Mouse (Mus musculus) forebrain, embryonic 13.5 days (tissue): ENCODE data around the gene Cadm1. TPM values are rescaled to one million over a fixed set of nuclear protein-coding genes. Genes with fewer than 3 reads are reported as not detected.

Source experiments
- ATAC-seq: fragments of 200-750 bp; cut with Nextera tagmentation; 2 replicates; pipeline ENCODE4 v1.8.0; 2017
- H3K27ac ChIP-seq: fragments of 300-500 bp; sonication (generic); 2 replicates; pipeline ENCODE4 v1.5.1; 2015; ENCODE audit warnings: inconsistent platforms, mild to moderate bottlenecking, moderate library complexity
- H3K27me3 ChIP-seq: fragments of 300-500 bp; sonication (generic); 2 replicates; pipeline ENCODE4 v1.6.1; 2015; ENCODE audit warnings: mild to moderate bottlenecking, inconsistent platforms
- H3K36me3 ChIP-seq: fragments of 300-500 bp; sonication (generic); 2 replicates; pipeline ENCODE4 v1.6.1; 2015; ENCODE audit warnings: mild to moderate bottlenecking, inconsistent platforms; ENCODE audit not compliant: poor library complexity, severe bottlenecking
- H3K4me1 ChIP-seq: fragments of 300-500 bp; sonication (generic); 2 replicates; pipeline ENCODE4 v1.6.1; 2015; ENCODE audit warnings: inconsistent platforms
- H3K4me2 ChIP-seq: fragments of 300-500 bp; sonication (generic); 2 replicates; pipeline ENCODE4 v1.6.1; 2015; ENCODE audit warnings: inconsistent platforms, mild to moderate bottlenecking, moderate library complexity
- H3K4me3 ChIP-seq: fragments of 300-500 bp; sonication (generic); 2 replicates; pipeline ENCODE4 v1.5.1; 2015; ENCODE audit warnings: mild to moderate bottlenecking, inconsistent platforms
- H3K9ac ChIP-seq: fragments of 300-500 bp; sonication (generic); 2 replicates; pipeline ENCODE4 v1.6.1; 2015; ENCODE audit warnings: mild to moderate bottlenecking, inconsistent platforms
- H3K9me3 ChIP-seq: fragments of 300-500 bp; sonication (generic); replicated peaks from 2 replicates; pipeline ENCODE4 v1.6.1; 2016; ENCODE audit warnings: inconsistent platforms
- WGBS: fragments of 180-500 bp; shearing (Covaris S2); methylation state at CpG from one replicate; pipeline ENCODE4 v1.1.7; 2015; 5-methylcytosine and 5-hydroxymethylcytosine counted together
- polyA plus RNA-seq: library from polyadenylated mRNA; unstranded; fragments of >200 nt; fragmentation: Nextera tagmentation; extraction: Ambion mirVana; gene quantifications from 2 replicates; pipeline ENCODE4 v1.2.1, GENCODE M21; 2015

Cadm1 gene
- 140 TPM in 2 replicates for polyA plus RNA-seq

DNA sequence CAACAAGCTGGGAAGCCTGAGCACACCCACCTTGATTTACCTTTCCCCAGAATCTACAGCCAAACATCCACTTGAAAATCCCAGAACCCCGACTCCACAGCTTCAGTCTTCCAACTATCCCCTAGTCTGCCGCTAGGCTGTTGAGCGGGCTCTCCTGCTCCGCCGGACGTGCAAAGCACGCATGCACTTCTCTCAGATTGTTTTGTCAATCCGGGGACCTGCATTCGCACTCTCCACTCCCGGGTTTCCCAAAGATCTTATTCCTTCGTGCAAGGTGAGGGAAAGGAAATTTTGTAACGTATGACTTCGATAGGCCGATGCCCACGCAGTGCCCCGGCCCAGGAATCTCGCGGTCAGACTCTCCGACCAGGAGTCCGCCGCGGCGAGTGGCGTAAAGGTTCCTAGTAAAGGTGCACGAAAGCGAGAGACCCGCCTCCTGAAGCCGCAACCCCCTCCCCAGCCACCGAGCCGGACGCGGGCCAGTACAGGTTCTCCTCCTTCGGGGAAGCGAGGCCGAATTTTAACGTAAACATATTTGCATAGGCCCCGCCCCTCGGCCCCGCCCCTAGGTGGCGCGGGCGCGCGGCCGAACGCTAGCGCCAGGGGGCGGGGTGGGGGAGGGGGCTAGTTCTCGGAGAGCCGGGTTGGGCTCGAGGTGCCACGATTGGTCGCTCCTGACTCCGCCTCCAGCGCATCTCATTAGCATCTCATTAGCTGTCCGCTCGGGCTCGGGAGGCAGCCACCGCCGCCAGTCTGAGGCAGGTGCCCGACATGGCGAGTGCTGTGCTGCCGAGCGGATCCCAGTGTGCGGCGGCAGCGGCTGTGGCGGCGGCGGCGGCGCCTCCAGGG is at the start of gene Cadm1:
Gene Cadm1, plus strand, starts transcription at position 572 of the 849 bp plus-strand sequence.
- Histone ChIP-seq H3K36me3 (no peaks in the 10 kb centered on the region), H3K9me3 (no peaks in the 10 kb centered on the region), H3K4me2 (peak within 1 kb of the TSS; percentile 97), H3K4me1 (peaks cover 35% of the 10 kb centered on the region), H3K27me3 (no peaks in the 10 kb centered on the region), H3K4me3 (peak within 1 kb of the TSS; percentile 89), H3K9ac (peak within 1 kb of the TSS; percentile 97), H3K27ac (peak within 1 kb of the TSS; percentile 91)
- WGBS, result under 1% methylated on average over 62 of the region's 72 CpGs
- ATAC-seq, result peak; percentile 95

DNA sequence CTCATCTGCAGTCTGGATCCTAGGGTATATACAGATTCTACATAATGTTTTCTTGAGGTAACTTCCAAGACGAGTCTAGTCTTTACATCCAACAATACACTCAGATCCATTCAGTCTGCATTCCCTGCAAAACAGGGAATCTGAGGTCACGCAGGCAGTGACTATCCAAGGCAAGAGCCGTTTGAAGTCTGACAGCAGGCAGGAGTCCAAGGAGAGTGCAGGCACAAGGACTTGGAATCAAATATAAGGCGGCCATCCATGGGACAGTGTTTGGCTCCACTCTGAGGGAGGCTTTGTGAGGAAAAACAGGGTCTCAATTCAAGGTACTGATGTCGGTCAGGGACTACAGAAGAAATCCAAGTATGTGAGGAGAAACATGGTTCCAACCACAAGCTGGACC is 45.5 kb upstream of the Cadm1 start:
- Histone ChIP-seq H3K4me2 (no peak overlapping the region), H3K4me1 (no peaks in the 10 kb centered on the region), H3K9ac (no peak overlapping the region), H3K27ac (no peak overlapping the region), H3K36me3 (no peaks in the 10 kb centered on the region), H3K4me3 (no peak overlapping the region), H3K9me3 (no peaks in the 10 kb centered on the region), H3K27me3 (no peaks in the 10 kb centered on the region)
- ATAC-seq, result no peak
- 86% methylated on average over 5 of the region's 5 CpGs for WGBS

DNA sequence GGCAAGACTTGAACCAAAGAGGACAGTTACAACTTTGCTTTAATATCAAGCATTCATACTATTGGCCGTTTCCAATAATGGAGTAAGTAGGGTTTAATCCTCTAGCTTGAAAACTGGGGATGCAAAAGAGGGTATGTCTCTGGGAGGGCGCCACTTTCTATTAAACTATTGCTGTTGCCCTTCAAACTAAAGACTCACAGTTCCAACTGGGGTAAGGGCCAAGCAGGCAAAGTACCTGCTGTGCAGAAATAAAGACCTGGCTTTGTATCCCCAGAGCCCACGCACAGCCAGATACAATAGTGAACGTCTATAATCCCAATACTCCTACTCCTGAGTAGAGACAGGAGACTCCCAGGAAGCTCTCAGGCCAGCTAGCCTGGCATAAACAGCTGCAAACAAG is 44.8 kb upstream of the Cadm1 start:
- ATAC-seq, result no peak
- no peaks in the 10 kb centered on the region for H3K4me1 ChIP-seq

DNA sequence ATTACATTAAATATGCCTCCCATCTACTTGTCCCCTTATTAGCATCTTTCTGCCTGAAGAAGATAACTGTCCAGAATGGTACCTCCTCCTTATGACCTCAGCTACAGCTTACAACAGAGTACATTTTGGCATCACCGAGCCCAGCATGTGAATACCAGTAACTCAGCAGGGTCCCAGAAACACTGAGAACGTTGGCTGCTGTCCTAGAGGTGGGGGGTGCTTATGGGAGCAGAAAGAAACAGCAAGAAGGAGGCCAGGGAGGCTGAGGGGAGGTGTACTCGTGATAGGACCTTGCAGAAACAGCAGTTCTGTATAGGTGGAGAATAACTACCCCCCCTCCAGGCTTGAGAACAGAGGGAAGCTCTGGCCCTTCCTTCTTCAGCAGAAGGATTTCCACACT is 30.2 kb upstream of the Cadm1 start:
- 6% methylated on average over 3 of the region's 3 CpGs for WGBS
- Histone ChIP-seq H3K4me1 (peaks cover 12% of the 10 kb centered on the region), H3K9ac (no peak overlapping the region), H3K4me3 (no peak overlapping the region), H3K36me3 (no peaks in the 10 kb centered on the region), H3K27ac (no peak overlapping the region), H3K27me3 (no peaks in the 10 kb centered on the region), H3K9me3 (no peaks in the 10 kb centered on the region), H3K4me2 (no peak overlapping the region)
- ATAC-seq, result no peak

More for the DNA sequence above, 44.8 kb upstream of the Cadm1 start:
- H3K27ac ChIP-seq, result no peak overlapping the region
- no peaks in the 10 kb centered on the region for H3K27me3 ChIP-seq
- H3K9me3 ChIP-seq, result no peaks in the 10 kb centered on the region
- no peaks in the 10 kb centered on the region for H3K36me3 ChIP-seq
- no peak overlapping the region for H3K9ac ChIP-seq
- H3K4me2 ChIP-seq, result no peak overlapping the region
- H3K4me3 ChIP-seq, result no peak overlapping the region
- WGBS, result 33% methylated on average over 4 of the region's 4 CpGs

DNA sequence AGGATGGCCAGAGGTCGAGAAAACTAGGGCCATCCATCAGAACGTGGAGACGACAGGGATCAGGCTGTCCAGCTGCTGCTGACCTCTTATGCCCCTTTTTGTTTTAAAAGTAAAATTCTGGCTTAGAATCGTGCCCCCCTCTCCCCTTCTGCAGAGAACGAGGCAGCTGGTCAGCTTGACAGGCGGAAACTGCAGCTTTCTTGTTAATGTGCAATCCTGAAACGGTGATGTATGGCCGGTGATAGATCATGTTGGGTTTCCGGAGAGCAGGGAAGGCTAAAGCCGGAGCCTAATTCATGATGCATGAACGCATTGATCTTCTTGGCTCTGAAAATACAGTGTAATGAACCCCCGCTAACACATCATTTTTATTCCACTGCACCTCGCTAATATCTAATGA is 24.0 kb upstream of the Cadm1 start:
- Histone ChIP-seq H3K9me3 (no peaks in the 10 kb centered on the region), H3K4me1 (peaks cover 10% of the 10 kb centered on the region; the same call in 1 of the 2 replicates), H3K4me3 (no peak overlapping the region), H3K9ac (no peak overlapping the region), H3K4me2 (no peak overlapping the region), H3K36me3 (no peaks in the 10 kb centered on the region), H3K27ac (no peak overlapping the region), H3K27me3 (no peaks in the 10 kb centered on the region)
- WGBS, result 63% methylated on average over 13 of the region's 13 CpGs
- ATAC-seq, result no peak

DNA sequence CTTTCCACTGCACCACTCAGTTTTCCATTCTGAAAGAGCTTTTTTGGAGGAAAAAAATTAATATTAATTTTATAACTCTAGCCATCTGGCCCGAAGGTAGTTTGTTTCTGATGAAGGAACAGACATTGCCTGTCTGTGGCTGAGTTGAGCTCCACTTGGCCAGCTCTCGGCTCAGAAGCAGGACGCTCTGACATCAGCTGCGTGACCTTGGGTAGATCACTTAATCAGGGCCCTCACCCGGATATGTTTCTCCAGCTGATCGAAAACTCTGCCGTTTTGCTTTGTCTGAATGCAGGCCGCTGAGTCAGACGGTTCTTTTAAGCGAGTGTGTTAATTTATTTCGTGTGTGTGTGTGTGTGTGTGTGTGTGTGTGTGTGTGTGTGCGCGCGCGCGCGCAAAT is 23.1 kb upstream of the Cadm1 start:
- 93% methylated on average over 17 of the region's 17 CpGs for WGBS
- Histone ChIP-seq H3K4me3 (no peak overlapping the region), H3K9ac (no peak overlapping the region), H3K36me3 (no peaks in the 10 kb centered on the region), H3K4me1 (peaks cover 10% of the 10 kb centered on the region; the same call in 1 of the 2 replicates), H3K27me3 (no peaks in the 10 kb centered on the region), H3K27ac (no peak overlapping the region), H3K4me2 (no peak overlapping the region), H3K9me3 (no peaks in the 10 kb centered on the region)
- ATAC-seq, result no peak

DNA sequence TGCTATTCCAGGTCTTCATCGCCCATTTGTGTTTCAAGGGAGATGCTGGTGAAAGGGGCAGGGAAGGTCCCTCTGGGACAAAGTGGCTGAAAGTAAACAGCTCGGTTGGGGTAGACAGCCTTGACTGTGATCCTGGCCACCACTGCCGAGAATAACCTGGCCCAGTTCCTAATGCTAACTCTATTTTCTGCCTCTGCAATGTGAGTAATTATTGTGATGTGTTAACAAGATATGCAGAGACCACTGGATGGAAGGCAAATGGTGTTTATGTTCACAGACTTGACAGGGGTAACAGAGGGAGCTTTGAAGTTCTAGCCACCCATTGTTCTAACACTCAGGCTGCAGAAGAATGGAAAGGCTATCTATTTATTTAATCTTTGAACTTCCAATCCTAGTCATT is 21.9 kb upstream of the Cadm1 start:
- Histone ChIP-seq H3K27ac (no peak overlapping the region), H3K9ac (no peak overlapping the region), H3K9me3 (no peaks in the 10 kb centered on the region), H3K4me2 (no peak overlapping the region), H3K36me3 (no peaks in the 10 kb centered on the region), H3K27me3 (no peaks in the 10 kb centered on the region), H3K4me1 (peaks cover 10% of the 10 kb centered on the region; the same call in 1 of the 2 replicates), H3K4me3 (no peak overlapping the region)
- 58% methylated on average over 3 of the region's 3 CpGs for WGBS
- ATAC-seq, result no peak

DNA sequence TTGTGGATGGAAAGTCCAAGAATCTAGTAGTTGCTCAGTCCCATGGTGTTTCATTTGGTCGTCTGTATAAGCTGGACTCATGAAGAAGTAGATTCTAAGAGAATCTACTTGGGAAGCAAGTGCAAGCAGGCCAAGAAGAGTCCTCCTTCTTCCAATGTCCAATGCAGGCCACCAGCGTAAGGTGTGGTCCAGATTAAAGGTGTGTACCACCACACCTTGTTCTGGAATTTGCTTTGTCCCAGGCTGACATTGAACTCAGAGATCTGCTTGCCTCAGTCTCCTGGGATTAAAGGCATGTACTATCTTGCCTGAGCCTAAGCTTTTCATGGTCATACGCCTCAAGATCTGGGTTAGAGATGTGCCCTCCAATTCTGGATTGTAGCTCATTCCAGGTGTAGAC is 17.5 kb upstream of the Cadm1 start:
- Histone ChIP-seq H3K4me1 (peaks cover 4% of the 10 kb centered on the region), H3K9ac (no peak overlapping the region), H3K4me2 (no peak overlapping the region), H3K27ac (no peak overlapping the region), H3K9me3 (no peaks in the 10 kb centered on the region), H3K27me3 (0 out of 2 replicates have a peak, but pooled peaks cover 4% of the 10 kb centered on the region), H3K36me3 (no peaks in the 10 kb centered on the region), H3K4me3 (no peak overlapping the region)
- 92% methylated on average over 3 of the region's 3 CpGs for WGBS
- ATAC-seq, result no peak

DNA sequence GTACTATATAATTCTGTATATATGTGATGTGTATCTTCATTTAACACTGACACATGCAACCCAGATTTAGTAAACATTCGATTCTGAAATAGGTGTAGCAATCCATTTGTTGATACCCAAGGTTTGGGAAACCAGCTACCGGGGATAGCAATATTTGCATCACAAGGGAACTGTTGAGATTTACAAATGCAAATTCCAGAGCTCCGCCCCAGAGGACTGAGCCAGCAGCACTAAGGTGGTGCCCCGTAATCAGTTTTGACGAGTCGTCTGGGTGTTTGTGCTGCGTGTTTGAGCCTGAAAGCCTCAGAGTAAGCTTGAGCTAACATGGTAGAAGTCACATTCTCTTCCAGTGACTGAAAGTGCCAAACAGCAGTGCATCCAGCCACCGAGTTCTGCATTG is 15.7 kb upstream of the Cadm1 start:
- 12% methylated on average over 8 of the region's 8 CpGs for WGBS
- Histone ChIP-seq H3K9me3 (no peaks in the 10 kb centered on the region), H3K4me3 (no peak overlapping the region), H3K4me1 (peaks cover 4% of the 10 kb centered on the region), H3K4me2 (no peak overlapping the region), H3K36me3 (no peaks in the 10 kb centered on the region), H3K9ac (no peak overlapping the region), H3K27me3 (0 out of 2 replicates have a peak, but pooled peaks cover 4% of the 10 kb centered on the region), H3K27ac (no peak overlapping the region)
- ATAC-seq, result no peak

DNA sequence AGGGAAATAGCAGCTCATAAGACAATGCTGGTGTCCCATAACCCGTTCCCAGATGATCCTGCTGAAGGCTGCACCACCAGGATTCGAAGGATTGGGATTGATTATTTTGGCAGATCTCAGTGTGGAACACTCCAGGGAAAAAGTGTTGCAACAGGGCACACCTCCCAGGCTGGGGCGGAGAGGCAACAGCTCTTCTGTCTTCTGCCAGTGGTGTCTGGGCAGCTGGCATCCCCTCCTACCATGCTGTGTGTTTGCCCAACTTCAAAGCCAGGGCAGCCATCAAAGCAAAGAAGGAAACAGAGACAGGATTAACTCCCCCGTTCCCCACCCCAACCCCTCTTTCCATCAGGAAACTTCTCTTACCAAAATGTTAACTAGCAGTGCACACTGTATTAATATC is 13.7 kb upstream of the Cadm1 start:
- 0 out of 2 replicates have a peak, but pooled peaks cover 4% of the 10 kb centered on the region for H3K27me3 ChIP-seq
- H3K27ac ChIP-seq, result no peak overlapping the region
- no peaks in the 10 kb centered on the region for H3K9me3 ChIP-seq
- WGBS, result 55% methylated on average over 4 of the region's 4 CpGs
- H3K4me3 ChIP-seq, result no peak overlapping the region
- H3K4me2 ChIP-seq, result no peak overlapping the region
- no peak overlapping the region for H3K9ac ChIP-seq
- H3K4me1 ChIP-seq, result peaks cover 4% of the 10 kb centered on the region
- no peak for ATAC-seq
- H3K36me3 ChIP-seq, result no peaks in the 10 kb centered on the region

DNA sequence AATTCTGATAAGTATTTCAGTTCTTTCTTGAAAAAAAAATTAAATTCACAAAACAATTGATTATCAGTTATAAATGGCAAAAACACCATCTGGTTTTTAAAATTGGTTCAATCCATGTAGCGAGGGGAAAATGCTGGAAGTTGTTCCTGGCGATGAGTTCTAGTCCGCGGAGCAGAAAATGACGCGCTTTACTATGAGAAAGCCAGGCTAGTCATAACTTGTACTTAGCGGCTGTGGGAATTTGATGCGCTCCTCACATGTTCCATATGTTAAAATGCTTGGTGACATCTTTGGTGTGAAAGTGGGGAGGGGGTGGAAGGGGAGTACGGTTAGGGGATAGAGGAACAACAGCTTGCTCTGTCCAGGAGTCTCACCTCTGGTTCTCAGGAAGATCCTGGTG is 2.7 kb upstream of the Cadm1 start:
- H3K27me3 ChIP-seq, result no peaks in the 10 kb centered on the region
- ATAC-seq, result no peak
- no peak overlapping the region for H3K4me3 ChIP-seq
- no peak overlapping the region for H3K4me2 ChIP-seq
- 93% methylated on average over 9 of the region's 9 CpGs for WGBS
- no peak overlapping the region for H3K9ac ChIP-seq
- no peaks in the 10 kb centered on the region for H3K9me3 ChIP-seq
- peaks cover 13% of the 10 kb centered on the region for H3K4me1 ChIP-seq
- no peak overlapping the region for H3K27ac ChIP-seq
- no peaks in the 10 kb centered on the region for H3K36me3 ChIP-seq

DNA sequence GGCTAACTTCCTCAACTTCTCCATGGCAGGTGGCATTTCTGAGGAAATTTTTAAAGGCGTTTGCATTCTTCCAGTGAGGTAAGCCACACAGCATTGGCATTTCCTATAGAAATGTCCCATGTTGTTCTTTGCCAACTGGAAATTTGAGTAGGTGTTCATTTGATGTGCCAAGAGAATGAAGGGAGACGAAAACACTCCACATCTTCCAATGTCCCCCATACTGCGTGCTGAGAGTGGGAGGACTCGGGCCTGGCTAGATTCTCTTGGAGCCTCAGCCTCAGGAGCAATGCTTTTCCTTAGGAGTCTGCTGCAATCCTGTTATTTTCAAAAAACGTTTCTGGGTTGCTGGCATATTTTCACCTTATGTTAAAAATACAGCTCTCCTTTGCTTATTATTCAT is 2.2 kb upstream of the Cadm1 start:
- no peak overlapping the region for H3K9ac ChIP-seq
- H3K9me3 ChIP-seq, result no peaks in the 10 kb centered on the region
- H3K36me3 ChIP-seq, result no peaks in the 10 kb centered on the region
- no peak overlapping the region for H3K27ac ChIP-seq
- H3K4me1 ChIP-seq, result peaks cover 17% of the 10 kb centered on the region
- no peak overlapping the region for H3K4me3 ChIP-seq
- ATAC-seq, result no peak
- WGBS, result 80% methylated on average over 5 of the region's 5 CpGs
- H3K4me2 ChIP-seq, result no peak overlapping the region
- no peaks in the 10 kb centered on the region for H3K27me3 ChIP-seq
